Mouse (Mus musculus): ENCODE data around the gene Srp68.

- no peak for TF ChIP-seq TAL1 (IDR thresholded peaks at IDR 0.05; ENCODE audit: low read length)
- no peak for TF ChIP-seq GATA1 (IDR thresholded peaks at IDR 0.05; ENCODE audit: low read length)
Observed at GRCm38 (mm10) chr11:116306126-116306982, 32.3 kb upstream of the Srp68 start.

All from erythroblast, embryonic 14.5 days (primary cell).